Mouse (Mus musculus): ENCODE results near the gene Cldn18.

DNA sequence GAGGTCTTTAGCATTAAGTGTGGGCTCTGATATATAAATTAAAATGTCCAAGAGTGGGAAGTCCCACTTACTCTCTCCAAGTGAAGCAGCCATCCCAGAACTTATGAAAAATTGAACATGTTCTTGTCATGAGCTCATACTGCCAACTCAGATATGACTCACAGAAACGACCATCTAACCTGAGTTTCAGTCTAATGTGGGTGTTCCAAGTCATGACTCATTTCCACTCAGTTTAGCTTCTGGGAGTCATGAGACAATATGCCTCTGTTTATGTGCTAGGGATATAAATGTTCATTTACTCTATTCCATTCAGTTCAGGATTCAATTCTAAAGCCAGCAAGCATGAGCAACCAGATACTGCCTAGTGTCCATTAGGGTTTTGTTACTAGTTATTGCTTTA, 2.9 kb upstream of the Cldn18 start:
- TF ChIP-seq CTCF (IDR thresholded peaks at IDR 0.05; ENCODE audit: insufficient read depth, low read length) = no peak
- TF ChIP-seq POLR2A (IDR thresholded peaks at IDR 0.05; ENCODE audit: borderline replicate concordance, extremely low read depth, low read depth, low read length) = no peak
